Mouse (Mus musculus) lung, postnatal 0 days (tissue): ENCODE measurements around the gene Strc. TPM values are rescaled to one million over a fixed set of nuclear protein-coding genes. Genes with fewer than 3 reads are reported as not detected.

Source experiments
- ATAC-seq: fragments of 200-750 bp; cut with Nextera tagmentation; 2 replicates; pipeline ENCODE4 v1.8.0; 2017; ENCODE audit warnings: moderate library complexity
- DNase-seq: peaks from one replicate; pipeline ENCODE4 v3.0.0-alpha.2; 2016; ENCODE audit warnings: low spot score
- H3K27ac ChIP-seq: fragments of 300-500 bp; sonication (generic); 2 replicates; pipeline ENCODE4 v1.5.1; 2014; ENCODE audit warnings: antibody characterized with exemption, mild to moderate bottlenecking, low read length, mixed read lengths
- H3K27me3 ChIP-seq: fragments of 300-500 bp; sonication (generic); replicated peaks from 2 replicates; pipeline ENCODE4 v1.6.1; 2014; ENCODE audit warnings: low read length, mixed read lengths; ENCODE audit not compliant: insufficient read depth
- H3K36me3 ChIP-seq: fragments of 300-500 bp; sonication (generic); 2 replicates; pipeline ENCODE4 v1.6.1; 2014; ENCODE audit warnings: low read length, mixed read lengths; ENCODE audit not compliant: insufficient read depth
- H3K4me1 ChIP-seq: fragments of 300-500 bp; sonication (generic); 2 replicates; pipeline ENCODE4 v1.6.1; 2014; ENCODE audit warnings: antibody characterized with exemption, low read depth, low read length, mixed read lengths; ENCODE audit not compliant: insufficient read depth
- H3K4me2 ChIP-seq: fragments of 300-500 bp; sonication (generic); replicated peaks from 2 replicates; pipeline ENCODE4 v1.6.1; 2014; ENCODE audit warnings: low read depth, mild to moderate bottlenecking, low read length, moderate library complexity, mixed read lengths
- H3K4me3 ChIP-seq: fragments of 300-500 bp; sonication (generic); 2 replicates; pipeline ENCODE4 v1.5.1; 2014; ENCODE audit warnings: low read depth, low read length
- H3K9ac ChIP-seq: fragments of 300-500 bp; sonication (generic); replicated peaks from 2 replicates; pipeline ENCODE4 v1.6.1; 2014; ENCODE audit warnings: low read depth, mild to moderate bottlenecking
- H3K9me3 ChIP-seq: fragments of 300-500 bp; sonication (generic); 2 replicates; pipeline ENCODE4 v1.6.1; 2016; ENCODE audit warnings: low read length, mixed read lengths
- CTCF ChIP-seq: IDR thresholded peaks from 2 replicates; pipeline ENCODE4 v1.5.1; 2016; ENCODE audit warnings: antibody characterized with exemption, mild to moderate bottlenecking
- EP300 ChIP-seq: IDR thresholded peaks from 2 replicates; pipeline ENCODE4 v1.6.1; 2016; ENCODE audit warnings: antibody characterized with exemption, mild to moderate bottlenecking, control low read depth
- WGBS: fragments of 180-500 bp; shearing (Covaris S2); extraction: QIAGEN DNeasy Blood & Tissue Kit; methylation state at CpG from one replicate; pipeline ENCODE4 v1.1.7; 2014; 5-methylcytosine and 5-hydroxymethylcytosine counted together
- polyA plus RNA-seq: library from polyadenylated mRNA; unstranded; fragments of >200 nt; fragmentation: Nextera tagmentation; extraction: Ambion mirVana; gene quantifications from 2 replicates; pipeline ENCODE4 v1.2.1, GENCODE M21; 2015

Gene Strc
- polyA plus RNA-seq, 1 experiment from 2014 or later, result not detected

DNA sequence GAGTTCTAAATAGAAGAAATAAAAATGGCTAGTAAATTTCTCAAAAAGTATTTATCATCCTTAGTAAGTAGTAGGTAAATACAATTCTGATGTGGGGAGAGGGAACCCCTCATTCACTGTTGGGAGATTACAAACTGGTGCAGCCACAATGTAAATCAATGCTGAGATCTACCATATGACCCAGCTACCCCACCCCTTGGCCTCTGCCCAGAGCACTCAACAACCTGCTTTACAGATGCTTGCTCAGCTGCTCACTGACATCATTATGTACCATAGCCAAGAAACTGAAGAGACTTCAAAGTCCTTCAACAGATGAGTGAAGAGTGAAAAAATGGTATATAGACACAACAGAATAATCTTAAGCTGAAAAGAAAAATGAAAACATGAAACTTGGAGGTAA, 16.3 kb upstream of the Strc start:
- H3K4me2 ChIP-seq, result no peak overlapping the region
- H3K4me1 ChIP-seq, result no peaks in the 10 kb centered on the region
- no peaks in the 10 kb centered on the region for H3K36me3 ChIP-seq
- peak; percentile 16 for DNase-seq
- ATAC-seq, result no peak; the same call in 1 of the 2 replicates
- no peak overlapping the region for H3K4me3 ChIP-seq
- no peaks in the 10 kb centered on the region for H3K9me3 ChIP-seq
- H3K9ac ChIP-seq, result no peak overlapping the region
- TF ChIP-seq CTCF (no peak), EP300 (no peak)
- H3K27ac ChIP-seq, result no peak overlapping the region
- no peaks in the 10 kb centered on the region for H3K27me3 ChIP-seq

DNA sequence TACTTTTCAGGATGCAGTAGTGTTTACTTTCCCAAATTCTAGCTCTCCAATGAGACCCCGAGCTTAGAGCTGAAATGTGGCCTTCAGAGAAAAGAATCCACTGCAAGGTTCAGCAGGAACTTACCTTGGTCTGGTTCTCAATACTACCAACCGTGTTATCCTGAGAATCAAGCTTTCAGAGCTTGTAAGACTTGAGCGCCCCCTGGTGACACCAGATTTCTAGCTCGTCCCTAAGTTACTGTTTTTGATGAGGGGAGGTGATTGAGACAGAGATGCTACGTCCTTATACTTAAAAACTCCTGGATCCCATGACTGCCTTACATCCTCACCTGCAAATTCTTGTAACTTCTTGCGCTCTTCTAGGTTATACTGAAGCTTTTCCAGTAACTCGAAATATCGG, 9.7 kb upstream of the Strc start:
- H3K4me3 ChIP-seq, result no peak overlapping the region
- ATAC-seq (no peak), DNase-seq (peak; percentile 86)
- H3K36me3 ChIP-seq, result no peaks in the 10 kb centered on the region
- H3K4me2 ChIP-seq, result no peak overlapping the region
- H3K27me3 ChIP-seq, result no peaks in the 10 kb centered on the region
- no peak overlapping the region for H3K27ac ChIP-seq
- H3K9ac ChIP-seq, result no peak overlapping the region
- no peaks in the 10 kb centered on the region for H3K4me1 ChIP-seq
- WGBS, result 13% methylated on average over 8 of the region's 8 CpGs
- TF ChIP-seq EP300, result no peak
- TF ChIP-seq CTCF, result peak; percentile 86
- no peaks in the 10 kb centered on the region for H3K9me3 ChIP-seq

DNA sequence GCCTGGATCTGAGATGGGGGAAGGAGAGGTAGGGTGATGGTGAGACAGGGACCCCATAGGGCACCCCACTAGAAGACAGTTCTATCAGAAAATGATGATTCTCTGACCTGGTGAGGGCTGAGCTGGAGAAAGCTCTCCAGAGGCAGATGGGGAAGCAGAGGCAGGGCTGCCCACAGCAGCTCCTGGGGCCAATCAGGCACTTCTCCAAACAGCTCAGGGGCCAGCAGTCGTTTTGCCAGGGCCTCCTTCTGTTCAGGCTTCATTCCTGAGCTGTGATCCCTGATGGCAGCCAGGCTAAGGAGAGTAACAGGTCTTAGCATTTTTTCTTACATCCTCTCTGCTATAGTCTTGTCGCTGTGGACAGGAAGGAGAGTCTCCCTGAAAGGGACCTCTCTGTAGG, 12.2 kb downstream of the Strc start:
- H3K27me3 ChIP-seq, result no peaks in the 10 kb centered on the region
- 43% methylated on average over 2 of the region's 2 CpGs for WGBS
- H3K9ac ChIP-seq, result no peak overlapping the region
- H3K9me3 ChIP-seq, result no peaks in the 10 kb centered on the region
- H3K27ac ChIP-seq, result no peak overlapping the region
- H3K4me2 ChIP-seq, result no peak overlapping the region
- H3K4me1 ChIP-seq, result no peaks in the 10 kb centered on the region
- TF ChIP-seq EP300, result no peak
- no peak for TF ChIP-seq CTCF
- H3K4me3 ChIP-seq, result no peak overlapping the region
- no peak for DNase-seq
- ATAC-seq, result no peak
- no peaks in the 10 kb centered on the region for H3K36me3 ChIP-seq

DNA sequence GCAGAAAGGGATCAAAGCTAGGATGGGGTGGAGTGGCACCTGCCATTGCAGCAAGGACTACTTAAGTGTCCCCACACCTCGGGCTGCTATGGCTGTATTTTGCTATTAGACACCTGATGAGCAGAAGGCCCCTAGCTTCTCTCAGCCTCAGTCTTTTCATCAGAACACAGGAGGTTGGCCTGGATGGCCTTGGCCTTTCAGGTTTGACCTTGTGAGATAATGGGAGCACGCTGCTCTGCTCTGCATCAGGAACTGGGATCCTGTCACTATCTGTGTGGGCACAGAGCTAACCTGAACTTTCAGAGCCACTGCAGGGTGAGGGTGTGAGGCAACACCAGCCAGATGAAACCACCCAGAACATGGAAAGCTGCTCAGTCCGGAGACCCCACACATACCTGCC, 14.7 kb downstream of the Strc start:
- Histone ChIP-seq H3K4me3 (no peak overlapping the region), H3K27ac (no peak overlapping the region), H3K9ac (no peak overlapping the region), H3K4me1 (no peaks in the 10 kb centered on the region), H3K4me2 (no peak overlapping the region), H3K27me3 (no peaks in the 10 kb centered on the region), H3K36me3 (no peaks in the 10 kb centered on the region), H3K9me3 (no peaks in the 10 kb centered on the region)
- 52% methylated on average over 3 of the region's 3 CpGs for WGBS
- no peak for TF ChIP-seq CTCF
- TF ChIP-seq EP300, result no peak
- DNase-seq, result no peak
- no peak for ATAC-seq

DNA sequence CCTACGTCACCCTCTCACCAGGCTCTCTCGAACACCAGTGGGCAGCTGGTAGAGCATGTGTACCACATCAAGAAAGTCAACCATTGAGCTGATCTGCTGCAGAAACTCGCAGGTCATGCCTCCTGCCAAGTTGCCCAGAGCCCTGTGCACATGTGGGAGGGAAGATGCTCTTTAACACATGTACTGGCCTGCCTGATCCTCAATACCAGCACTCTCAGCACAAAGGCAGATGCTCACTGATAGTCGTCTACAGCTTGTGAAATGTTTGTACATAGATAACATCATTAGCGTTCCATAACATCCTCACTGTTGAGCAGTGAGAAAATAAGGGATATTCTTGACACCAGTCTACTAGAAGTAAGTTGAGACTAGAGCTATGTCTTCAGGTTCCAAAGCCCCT, 16.0 kb downstream of the Strc start:
- 74% methylated on average over 5 of the region's 5 CpGs for WGBS
- Histone ChIP-seq H3K9me3 (no peaks in the 10 kb centered on the region), H3K36me3 (no peaks in the 10 kb centered on the region), H3K4me2 (no peak overlapping the region), H3K9ac (no peak overlapping the region), H3K27ac (no peak overlapping the region), H3K27me3 (no peaks in the 10 kb centered on the region), H3K4me1 (no peaks in the 10 kb centered on the region), H3K4me3 (no peak overlapping the region)
- TF ChIP-seq CTCF (no peak), EP300 (no peak)
- ATAC-seq, result no peak
- no peak for DNase-seq

DNA sequence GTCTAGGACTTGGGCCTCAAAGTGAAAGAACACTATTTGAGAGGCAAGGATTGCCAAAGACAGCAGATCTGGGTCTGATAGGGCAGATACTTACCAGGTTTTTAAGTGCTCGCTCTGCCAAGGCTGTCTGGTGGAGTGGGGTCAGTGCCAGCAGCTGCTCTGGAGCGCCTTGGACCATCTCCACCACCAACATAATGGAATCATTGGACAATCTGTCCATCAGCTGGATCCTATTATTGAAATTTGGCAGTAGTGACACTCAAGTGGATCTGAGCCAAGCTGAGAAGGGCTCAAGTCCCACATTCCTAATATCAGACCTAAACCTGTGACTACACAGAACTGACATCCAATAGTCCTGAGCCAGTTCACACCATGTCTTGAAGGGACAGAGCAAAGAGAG, 18.1 kb downstream of the Strc start:
- H3K9me3 ChIP-seq, result no peaks in the 10 kb centered on the region
- no peak overlapping the region for H3K4me3 ChIP-seq
- H3K27me3 ChIP-seq, result no peaks in the 10 kb centered on the region
- TF ChIP-seq CTCF (no peak), EP300 (no peak)
- H3K4me2 ChIP-seq, result no peak overlapping the region
- ATAC-seq (no peak), DNase-seq (no peak)
- 62% methylated on average over 2 of the region's 2 CpGs for WGBS
- no peaks in the 10 kb centered on the region for H3K4me1 ChIP-seq
- H3K9ac ChIP-seq, result no peak overlapping the region
- H3K27ac ChIP-seq, result no peak overlapping the region
- no peaks in the 10 kb centered on the region for H3K36me3 ChIP-seq

DNA sequence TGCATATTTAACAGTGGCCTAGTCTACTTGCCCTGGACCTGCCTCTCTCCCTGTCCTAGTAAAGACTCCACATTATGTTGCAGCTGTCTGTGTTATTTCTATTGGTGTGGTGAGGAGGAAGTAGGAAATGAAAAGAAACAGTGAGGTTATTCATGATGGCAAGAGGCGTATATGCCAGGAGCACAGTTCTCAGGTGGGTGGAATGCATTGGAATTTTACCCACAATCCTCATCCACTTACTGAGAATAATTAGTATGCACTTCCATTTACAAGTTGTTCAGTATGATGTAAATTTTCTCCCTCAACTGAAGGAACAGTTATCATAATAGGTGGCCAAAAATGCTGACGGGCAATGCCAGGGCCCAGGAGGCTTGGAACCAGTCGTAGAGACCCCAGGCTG, 23.3 kb downstream of the Strc start:
- Histone ChIP-seq H3K4me3 (no peak overlapping the region), H3K4me1 (no peaks in the 10 kb centered on the region), H3K9me3 (no peaks in the 10 kb centered on the region), H3K36me3 (no peaks in the 10 kb centered on the region), H3K27ac (no peak overlapping the region), H3K4me2 (no peak overlapping the region), H3K9ac (no peak overlapping the region), H3K27me3 (peaks cover 8% of the 10 kb centered on the region; the same call in 1 of the 2 replicates)
- TF ChIP-seq CTCF, result no peak
- no peak for TF ChIP-seq EP300
- no peak for DNase-seq
- WGBS, result 70% methylated on average over 3 of the region's 3 CpGs
- ATAC-seq, result no peak
